In the genomic region with DNA sequence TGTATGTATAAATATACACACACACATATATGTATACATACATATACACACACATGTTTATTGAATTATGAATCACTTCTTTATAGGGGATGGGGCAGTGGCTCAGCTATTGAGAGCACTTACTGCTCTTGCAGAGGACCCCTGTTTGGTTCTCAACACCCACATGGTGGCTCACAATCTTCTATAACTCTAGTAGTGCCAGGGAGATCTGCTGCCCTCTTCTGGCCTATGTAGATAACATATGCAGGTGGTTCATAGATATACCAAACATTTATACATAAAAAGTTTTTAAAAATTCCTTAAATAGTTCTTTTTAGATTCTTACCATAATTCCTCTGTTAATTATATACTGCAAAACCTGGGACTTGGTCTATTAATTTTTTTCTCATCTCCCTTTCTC, we compare ENCODE assay signal across 17 mouse cellular contexts.
DNase-seq lines count a peak whose midpoint lies in the region; ATAC-seq and TF ChIP-seq lines count a peak whose summit lies in the region.
"Had no signal": no experiment of that assay in that cellular context is flagged by ENCODE, and none has a peak within 500 bp of the region (broad histone marks: within the 10 kb centered on the region; RNA-seq: fewer than 3 reads in every experiment).

No protein-coding gene starts in this region.

- H3K9ac ChIP-seq in ES-Bruce4 (ENCODE audit: low read depth, poor library complexity, severe bottlenecking) = no peak overlapping the region
- H3K9ac ChIP-seq: forebrain, embryonic 15.5 days; heart, embryonic 13.5 days; limb, embryonic 13.5 days had no signal

- intact Hi-C loops in gastrocnemius, adult 2 months (cut with DNase I) = no loop called here
- intact Hi-C loops in gastrocnemius, postnatal 14 days (cut with DNase I; ENCODE audit: low total_unique reads) = no loop called here

- H3K27me3 ChIP-seq in ES-Bruce4 (ENCODE audit: control insufficient read depth, insufficient read depth, low read length, poor library complexity, severe bottlenecking) = no peaks in the 10 kb centered on the region
- H3K27me3 ChIP-seq: forebrain, embryonic 15.5 days; heart, embryonic 13.5 days; limb, embryonic 13.5 days had no signal

- ATAC-seq in megakaryocyte-erythroid progenitor cell, adult 5-6 weeks (replicated peaks; ENCODE audit: low FRiP score, low TSS enrichment, poor library complexity, severe bottlenecking) = 0 out of 2 replicates have a peak, but pooled peaks have one; percentile 71
- ATAC-seq in erythroid progenitor cell, adult 5-6 weeks (replicated peaks; ENCODE audit: low FRiP score, poor library complexity, severe bottlenecking) = no peak
- ATAC-seq in erythroblast, adult 5-6 weeks (replicated peaks; ENCODE audit: low FRiP score, poor library complexity, severe bottlenecking) = no peak
- ATAC-seq: forebrain, embryonic 15.5 days had no signal

- H3K4me1 ChIP-seq in ES-Bruce4 (ENCODE audit: control insufficient read depth, insufficient read depth, low read length) = no peaks in the 10 kb centered on the region
- H3K4me1 ChIP-seq: heart, embryonic 13.5 days; limb, embryonic 13.5 days had no signal

- no peak for TF ChIP-seq POLR2A in ES-Bruce4 (IDR thresholded peaks at IDR 0.05; ENCODE audit: insufficient read depth, low read length)

- peak; percentile 28 for TF ChIP-seq CTCF in gastrocnemius, adult 2 months (IDR thresholded peaks at IDR 0.05)
- TF ChIP-seq CTCF in ES-Bruce4 (IDR thresholded peaks at IDR 0.05; ENCODE audit: low read depth, low read length) = peak; percentile 22

- no peak overlapping the region for H3K4me3 ChIP-seq in gastrocnemius, adult 2 months
- H3K4me3 ChIP-seq in ES-Bruce4 (ENCODE audit: low read depth, low read length) = no peak overlapping the region
- H3K4me3 ChIP-seq: forebrain, embryonic 15.5 days; heart, embryonic 13.5 days; limb, embryonic 13.5 days had no signal

- H3K9me3 ChIP-seq in ES-Bruce4 (replicated peaks; ENCODE audit: control insufficient read depth, insufficient read depth, low read length, poor library complexity, severe bottlenecking) = no peaks in the 10 kb centered on the region
- H3K9me3 ChIP-seq: forebrain, embryonic 15.5 days; heart, embryonic 13.5 days; limb, embryonic 13.5 days had no signal

- H3K27ac ChIP-seq in gastrocnemius, adult 2 months = no peak overlapping the region
- no peak overlapping the region for H3K27ac ChIP-seq in ES-Bruce4 (ENCODE audit: insufficient read depth, low read length)
- H3K27ac ChIP-seq: forebrain, embryonic 15.5 days; heart, embryonic 13.5 days; limb, embryonic 13.5 days had no signal

- no peak for DNase-seq in gastrocnemius, adult 2 months
- no peak for DNase-seq in gastrocnemius, postnatal 14 days
- DNase-seq in lung, postnatal 36 days = peak; percentile 29
- DNase-seq in lung, postnatal 4 days = no peak
- DNase-seq: adrenal gland, adult 2 months; cerebellum, adult 9-11 months; gastrocnemius, postnatal 25 days; kidney, adult 9 months; layer of hippocampus, postnatal 36 days; lung, postnatal 10 days had no signal

- no peaks in the 10 kb centered on the region for H3K36me3 ChIP-seq in ES-Bruce4 (ENCODE audit: control insufficient read depth, insufficient read depth, low read length, poor library complexity, severe bottlenecking)

- TF ChIP-seq EP300 in ES-Bruce4 (IDR thresholded peaks at IDR 0.05; ENCODE audit: insufficient read depth, low read depth, low read length) = no peak
